Mouse (Mus musculus): ENCODE data around the gene Omg. TPM values are rescaled to one million over a fixed set of nuclear protein-coding genes. Genes with fewer than 3 reads are reported as not detected.

Gene Omg
- polyA plus RNA-seq, 1 experiment from 2014 or later = 0.05 TPM

DNA sequence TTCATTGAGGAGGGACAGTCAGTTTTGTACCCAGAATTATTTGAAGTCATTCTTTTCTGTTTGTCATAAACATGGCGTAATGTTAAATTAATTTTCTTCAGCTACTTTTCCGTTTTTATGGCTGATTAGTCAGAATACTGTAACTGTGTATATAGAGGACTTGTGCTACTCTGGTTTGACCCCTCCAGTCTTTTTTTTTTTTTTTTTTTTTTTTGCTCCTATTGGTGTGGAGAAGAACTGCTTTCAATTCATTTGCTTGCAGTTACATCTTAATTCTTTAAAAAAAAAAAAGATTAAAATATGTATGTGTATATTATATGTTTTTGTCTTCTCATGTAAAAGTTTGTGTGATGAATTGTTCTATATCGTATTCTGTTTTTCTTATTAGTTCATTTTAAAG is 8.1 kb upstream of the Omg start:
- H3K4me2 ChIP-seq (ENCODE audit: low read depth, low read length) = no peak overlapping the region
- H3K27ac ChIP-seq (ENCODE audit: low read depth) = no peak overlapping the region
- H3K9ac ChIP-seq (replicated peaks) = no peak overlapping the region
- DNase-seq = no peak
- WGBS (ENCODE audit: insufficient replicate concordance) = 85% methylated on average over 3 of the region's 3 CpGs
- H3K9me3 ChIP-seq (ENCODE audit: low read length) = no peaks in the 10 kb centered on the region
- no peak overlapping the region for H3K4me3 ChIP-seq (ENCODE audit: low read depth, low read length)
- no peaks in the 10 kb centered on the region for H3K4me1 ChIP-seq (ENCODE audit: insufficient read depth)
- H3K36me3 ChIP-seq (replicated peaks; ENCODE audit: insufficient read depth, low read length) = peaks cover 17% of the 10 kb centered on the region
- TF ChIP-seq EP300 (IDR thresholded peaks at IDR 0.05; ENCODE audit: low read depth) (no peak), CTCF (IDR thresholded peaks at IDR 0.05; ENCODE audit: low read depth) (no peak)
- H3K27me3 ChIP-seq (ENCODE audit: insufficient read depth, low read length) = no peaks in the 10 kb centered on the region
- no peak for ATAC-seq

DNA sequence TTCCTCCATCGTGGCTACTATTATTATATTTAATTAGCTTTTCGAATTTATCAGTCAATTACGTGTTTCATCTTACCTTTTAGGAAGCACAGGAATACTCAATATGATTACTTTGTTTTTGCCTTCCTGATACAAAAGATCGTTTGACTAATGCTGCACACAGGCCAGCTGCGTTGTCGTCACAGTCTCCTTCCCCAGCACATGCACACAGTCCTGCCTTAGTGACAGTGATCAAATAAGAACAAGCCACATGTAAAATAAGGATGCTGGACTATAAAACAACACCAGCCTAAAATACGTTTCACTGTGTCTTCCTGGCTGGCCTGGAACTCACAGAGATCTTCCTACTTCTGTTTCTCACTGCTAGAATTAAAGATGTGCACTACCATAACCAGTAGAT is 622 bp upstream of the Omg start:
- no peaks in the 10 kb centered on the region for H3K4me1 ChIP-seq (ENCODE audit: insufficient read depth)
- no peak overlapping the region for H3K27ac ChIP-seq (ENCODE audit: low read depth)
- TF ChIP-seq CTCF (IDR thresholded peaks at IDR 0.05; ENCODE audit: low read depth) = no peak
- TF ChIP-seq EP300 (IDR thresholded peaks at IDR 0.05; ENCODE audit: low read depth) = no peak
- H3K9ac ChIP-seq (replicated peaks) = no peak overlapping the region
- no peak overlapping the region for H3K4me2 ChIP-seq (ENCODE audit: low read depth, low read length)
- ATAC-seq = no peak
- WGBS (ENCODE audit: insufficient replicate concordance) = 81% methylated on average over 7 of the region's 7 CpGs
- no peaks in the 10 kb centered on the region for H3K27me3 ChIP-seq (ENCODE audit: insufficient read depth, low read length)
- H3K9me3 ChIP-seq (ENCODE audit: low read length) = no peaks in the 10 kb centered on the region
- no peak overlapping the region for H3K4me3 ChIP-seq (ENCODE audit: low read depth, low read length)
- H3K36me3 ChIP-seq (replicated peaks; ENCODE audit: insufficient read depth, low read length) = no peaks in the 10 kb centered on the region
- no peak for DNase-seq

DNA sequence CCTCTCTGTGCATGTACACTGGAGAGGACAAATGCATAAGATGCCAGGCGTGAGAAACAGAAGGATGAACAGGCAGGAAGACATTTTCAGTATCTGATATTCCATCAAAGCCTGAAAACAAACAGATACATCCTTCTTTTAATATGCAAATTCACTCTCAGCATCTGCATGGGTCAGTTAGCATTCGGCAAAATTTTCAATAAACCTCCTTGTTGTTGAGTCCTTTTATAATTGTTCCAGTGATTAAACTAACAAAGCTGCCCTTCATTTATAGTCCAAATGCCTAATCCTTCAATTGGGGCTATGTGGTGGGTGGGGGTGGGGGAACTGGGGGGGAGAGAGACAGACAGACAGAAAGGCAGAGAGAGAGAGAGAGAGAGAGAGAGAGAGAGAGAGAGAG is 967 bp downstream of the Omg start:
- Histone ChIP-seq H3K27me3 (ENCODE audit: insufficient read depth, low read length) (no peaks in the 10 kb centered on the region), H3K4me3 (ENCODE audit: low read depth, low read length) (no peak overlapping the region), H3K4me2 (ENCODE audit: low read depth, low read length) (no peak overlapping the region), H3K36me3 (replicated peaks; ENCODE audit: insufficient read depth, low read length) (no peaks in the 10 kb centered on the region), H3K9me3 (ENCODE audit: low read length) (no peaks in the 10 kb centered on the region), H3K9ac (replicated peaks) (no peak overlapping the region), H3K27ac (ENCODE audit: low read depth) (no peak overlapping the region), H3K4me1 (ENCODE audit: insufficient read depth) (no peaks in the 10 kb centered on the region)
- DNase-seq = no peak
- no peak for TF ChIP-seq EP300 (IDR thresholded peaks at IDR 0.05; ENCODE audit: low read depth)
- TF ChIP-seq CTCF (IDR thresholded peaks at IDR 0.05; ENCODE audit: low read depth) = no peak
- no peak for ATAC-seq
- 65% methylated on average over 2 of the region's 2 CpGs for WGBS (ENCODE audit: insufficient replicate concordance)

DNA sequence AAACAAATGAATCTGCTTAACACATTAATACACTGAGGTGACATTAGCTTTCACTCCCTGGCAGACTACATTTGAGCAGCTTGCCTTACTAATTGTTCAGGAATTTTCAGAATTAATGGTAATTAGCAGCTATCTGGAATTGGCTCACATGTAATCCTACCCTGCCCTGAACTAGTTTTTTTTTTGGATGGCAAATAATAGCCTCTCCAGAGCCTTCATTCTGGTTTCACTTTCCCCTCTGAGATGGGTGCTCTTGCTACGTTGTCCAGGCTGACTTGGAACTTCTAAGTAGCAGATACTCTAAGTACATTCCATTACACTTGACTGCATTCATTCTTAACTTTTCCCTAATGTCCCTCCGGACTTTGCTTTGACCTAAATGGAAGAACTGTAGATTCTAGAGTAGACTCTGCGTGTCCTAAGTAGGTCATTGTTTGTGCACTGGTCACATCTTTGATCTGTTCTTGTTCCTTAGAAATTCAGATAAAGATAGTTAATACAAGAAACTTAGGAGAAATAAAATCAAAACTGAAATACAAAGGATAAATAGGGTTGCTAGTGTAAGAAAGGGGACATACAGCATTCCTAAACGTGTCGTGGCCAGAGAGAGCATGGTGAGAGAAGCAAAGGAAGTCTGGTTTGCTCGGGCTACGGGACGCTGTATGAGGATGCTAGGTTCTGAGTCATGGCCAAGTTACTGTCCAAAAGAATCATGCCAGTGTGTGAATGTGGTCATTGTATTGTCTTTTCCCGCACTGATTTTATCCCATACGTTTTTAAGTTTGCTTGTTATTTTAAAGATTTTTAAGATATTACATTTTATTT is 8.7 kb downstream of the Omg start:
- Histone ChIP-seq H3K27ac (ENCODE audit: low read depth) (no peak overlapping the region), H3K4me1 (ENCODE audit: insufficient read depth) (no peaks in the 10 kb centered on the region), H3K36me3 (replicated peaks; ENCODE audit: insufficient read depth, low read length) (no peaks in the 10 kb centered on the region), H3K27me3 (ENCODE audit: insufficient read depth, low read length) (no peaks in the 10 kb centered on the region), H3K4me2 (ENCODE audit: low read depth, low read length) (no peak overlapping the region), H3K4me3 (ENCODE audit: low read depth, low read length) (no peak overlapping the region), H3K9ac (replicated peaks) (no peak overlapping the region), H3K9me3 (ENCODE audit: low read length) (no peaks in the 10 kb centered on the region)
- TF ChIP-seq EP300 (IDR thresholded peaks at IDR 0.05; ENCODE audit: low read depth) = no peak
- no peak for TF ChIP-seq CTCF (IDR thresholded peaks at IDR 0.05; ENCODE audit: low read depth)
- WGBS (ENCODE audit: insufficient replicate concordance) = 73% methylated on average over 10 of the region's 10 CpGs
- ATAC-seq (no peak), DNase-seq (no peak)

DNA sequence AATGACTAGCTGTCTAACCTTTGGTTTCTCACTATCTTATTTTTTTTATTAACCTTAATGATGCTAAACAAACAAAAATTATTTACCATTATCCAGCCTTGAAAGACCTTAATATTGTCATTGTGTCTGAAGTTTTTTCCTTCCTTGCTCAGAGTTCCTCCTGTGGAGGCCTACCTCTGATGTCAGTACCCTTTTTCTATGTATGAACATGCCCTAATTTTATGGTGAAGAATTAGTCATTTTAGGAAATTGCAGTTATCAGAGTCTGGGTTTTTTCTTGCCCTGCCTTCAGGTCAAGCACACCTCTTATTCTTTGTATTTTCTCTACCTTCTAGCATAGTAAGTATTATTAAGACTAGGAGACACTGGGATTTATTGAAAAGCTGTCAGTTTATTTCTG is 19.2 kb downstream of the Omg start:
- Histone ChIP-seq H3K4me3 (ENCODE audit: low read depth, low read length) (no peak overlapping the region), H3K27me3 (ENCODE audit: insufficient read depth, low read length) (no peaks in the 10 kb centered on the region), H3K4me2 (ENCODE audit: low read depth, low read length) (no peak overlapping the region), H3K4me1 (ENCODE audit: insufficient read depth) (0 out of 2 replicates have a peak, but pooled peaks cover 3% of the 10 kb centered on the region), H3K27ac (ENCODE audit: low read depth) (no peak overlapping the region), H3K36me3 (replicated peaks; ENCODE audit: insufficient read depth, low read length) (0 out of 2 replicates have a peak, but pooled peaks cover 2% of the 10 kb centered on the region), H3K9me3 (ENCODE audit: low read length) (no peaks in the 10 kb centered on the region), H3K9ac (replicated peaks) (no peak overlapping the region)
- TF ChIP-seq CTCF (IDR thresholded peaks at IDR 0.05; ENCODE audit: low read depth) (no peak), EP300 (IDR thresholded peaks at IDR 0.05; ENCODE audit: low read depth) (no peak)
- ATAC-seq = no peak
- no peak for DNase-seq

DNA sequence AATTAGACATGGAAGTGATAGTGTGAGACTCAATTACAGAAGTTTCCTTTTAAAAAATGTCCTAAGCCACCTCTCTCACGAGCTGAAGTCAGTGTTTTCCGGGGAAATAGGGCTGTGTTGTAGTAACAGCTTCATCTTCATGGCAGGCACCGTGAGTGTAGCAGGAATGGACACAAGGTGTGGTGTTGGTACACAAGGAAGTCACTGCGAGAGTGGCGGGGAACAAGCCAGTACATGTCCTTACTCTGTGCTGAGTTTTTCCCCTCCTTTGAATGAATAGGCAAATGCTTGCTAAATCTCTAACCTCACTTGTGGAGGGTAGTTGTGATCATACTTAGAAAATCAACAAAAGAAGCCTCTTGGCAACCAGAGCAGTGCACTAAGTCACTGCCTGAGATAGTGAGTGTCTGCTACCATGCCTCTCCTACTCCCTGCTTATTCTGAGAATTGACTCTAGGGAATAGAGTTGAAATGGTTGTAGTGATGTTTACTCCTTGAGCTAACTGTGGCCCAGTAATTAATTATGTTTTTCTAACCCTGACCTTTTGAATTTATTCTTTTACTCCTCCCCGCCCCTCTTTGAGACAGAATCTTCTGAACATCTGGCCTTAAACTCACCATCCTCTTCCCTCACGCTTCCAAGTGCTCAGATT is 19.9 kb downstream of the Omg start:
- H3K4me2 ChIP-seq (ENCODE audit: low read depth, low read length) = no peak overlapping the region
- H3K4me3 ChIP-seq (ENCODE audit: low read depth, low read length) = no peak overlapping the region
- 78% methylated on average over 7 of the region's 7 CpGs for WGBS (ENCODE audit: insufficient replicate concordance)
- no peak for TF ChIP-seq EP300 (IDR thresholded peaks at IDR 0.05; ENCODE audit: low read depth)
- TF ChIP-seq CTCF (IDR thresholded peaks at IDR 0.05; ENCODE audit: low read depth) = no peak
- H3K4me1 ChIP-seq (ENCODE audit: insufficient read depth) = no peaks in the 10 kb centered on the region
- H3K9ac ChIP-seq (replicated peaks) = no peak overlapping the region
- H3K27me3 ChIP-seq (ENCODE audit: insufficient read depth, low read length) = no peaks in the 10 kb centered on the region
- H3K9me3 ChIP-seq (ENCODE audit: low read length) = no peaks in the 10 kb centered on the region
- no peak for ATAC-seq
- no peak for DNase-seq
- H3K27ac ChIP-seq (ENCODE audit: low read depth) = no peak overlapping the region
- H3K36me3 ChIP-seq (replicated peaks; ENCODE audit: insufficient read depth, low read length) = 0 out of 2 replicates have a peak, but pooled peaks cover 2% of the 10 kb centered on the region
